Mouse (Mus musculus) myocyte (in vitro differentiated cells): ENCODE results near the gene Eid2b.

Experiments used
- MAX ChIP-seq: IDR thresholded peaks from one replicate; pipeline ENCODE4 v1.6.1; 2011; ENCODE audit warnings: low read depth, mild to moderate bottlenecking, control low read depth
- POLR2A ChIP-seq: IDR thresholded peaks from one replicate; pipeline ENCODE4 v1.6.1; 2011; ENCODE audit warnings: low read depth, mild to moderate bottlenecking, control low read depth, moderate library complexity; ENCODE audit not compliant: insufficient read length
- REST ChIP-seq: IDR thresholded peaks from one replicate; pipeline ENCODE4 v1.6.1; 2011; ENCODE audit warnings: mild to moderate bottlenecking, control low read depth, moderate library complexity; ENCODE audit not compliant: insufficient read depth, insufficient read length
- TCF12 ChIP-seq: IDR thresholded peaks from one replicate; pipeline ENCODE4 v1.6.1; 2011; ENCODE audit warnings: mild to moderate bottlenecking, control low read depth; ENCODE audit not compliant: poor library complexity, insufficient read depth, severe bottlenecking
- USF1 ChIP-seq: IDR thresholded peaks from one replicate; pipeline ENCODE4 v1.6.1; 2011; ENCODE audit warnings: low read depth, mild to moderate bottlenecking, control low read depth, moderate library complexity

DNA sequence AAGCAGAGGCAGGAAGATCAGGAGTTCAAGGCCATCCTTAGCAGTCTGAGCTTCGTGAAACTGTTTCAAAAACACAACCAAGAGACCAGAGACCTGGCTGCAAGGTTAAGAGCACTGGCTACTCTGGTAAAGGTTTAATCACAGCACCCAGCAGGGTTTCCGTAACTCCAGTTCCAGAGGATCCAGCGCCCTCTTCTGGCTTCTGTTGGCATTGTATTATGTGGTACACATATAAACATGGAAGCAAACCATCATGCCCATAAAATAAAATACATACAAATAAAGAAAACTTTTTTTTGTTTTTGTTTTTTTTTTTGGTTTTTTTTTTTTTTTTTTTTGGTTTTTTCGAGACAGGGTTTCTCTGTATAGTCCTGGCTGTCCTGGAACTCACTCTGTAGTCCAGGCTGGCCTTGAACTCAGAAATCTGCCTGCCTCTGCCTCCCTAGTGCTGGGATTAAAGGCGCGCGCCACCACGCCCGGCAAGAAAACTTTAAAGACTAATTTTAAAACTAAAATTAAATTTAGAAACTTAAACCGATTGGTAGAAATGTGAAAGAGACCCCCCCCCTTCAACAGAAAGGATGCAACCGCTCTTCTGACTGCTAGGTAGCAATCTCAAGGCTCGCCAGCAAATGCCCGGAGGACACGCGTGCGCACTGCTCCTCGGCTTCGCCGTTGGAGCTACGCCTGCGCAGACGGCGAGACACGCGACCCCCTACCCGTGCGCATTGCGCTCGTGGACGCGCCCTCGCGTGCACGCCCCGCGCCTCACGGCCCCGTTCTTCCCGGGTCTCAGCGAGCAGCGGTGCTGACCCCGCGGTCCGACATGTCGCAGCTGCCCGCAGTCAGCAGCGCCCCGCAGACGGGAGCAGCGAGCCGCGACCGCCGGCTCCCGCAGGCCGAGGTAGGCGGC is 10.2 kb upstream of the Eid2b start, which contains the start of gene Eid2:
- TF ChIP-seq POLR2A (peak; percentile 90), TCF12 (no peak), MAX (no peak), REST (no peak), USF1 (no peak)
